Mouse (Mus musculus) c-Kit-negative CD71-positive TER-119-positive erythroid progenitor cells, embryonic 14.5 days (primary cell): ENCODE data around the gene March10.

Source experiments
- DNase-seq: peaks from one replicate; pipeline ENCODE4 v3.0.0-alpha.2; 2013; ENCODE audit warnings: low read depth, low spot score

Gene March10

GRCm38 (mm10) chr11:105312972-105313632 is 143.4 kb downstream of the March10 start:
- DNase-seq, result no peak

DNA sequence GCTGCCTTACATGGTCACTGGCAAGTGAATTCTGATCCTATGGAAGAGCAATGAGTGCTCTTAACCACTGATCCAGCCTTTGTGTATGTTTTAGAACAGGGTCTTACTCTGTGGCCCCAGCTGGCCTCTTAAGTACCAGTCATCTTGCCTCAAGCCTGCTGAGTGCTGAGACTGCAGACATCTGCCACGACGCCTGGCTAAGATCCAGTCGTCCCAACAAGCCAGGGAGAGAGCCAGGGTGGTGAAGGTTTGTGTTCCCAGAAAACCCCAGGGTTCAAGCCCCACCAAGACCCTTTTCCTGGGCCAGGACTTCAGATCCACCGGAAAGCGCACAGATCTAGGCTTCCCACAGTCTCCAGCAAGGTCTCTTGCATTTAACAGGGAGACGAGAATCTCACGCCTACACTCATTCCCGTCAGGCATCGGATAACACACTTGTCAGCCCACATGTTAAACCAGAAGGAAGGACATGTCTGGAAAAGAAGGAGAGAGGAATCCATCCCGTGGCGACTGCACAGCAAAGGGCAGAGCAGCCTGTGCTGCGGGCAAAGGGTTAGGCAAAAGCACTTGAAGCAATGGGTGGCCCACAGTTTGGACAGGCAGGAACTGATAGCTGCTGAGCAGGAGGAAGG is 144.1 kb downstream of the March10 start:
- no peak for DNase-seq

- DNase-seq, result no peak
Observed at GRCm38 (mm10) chr11:105311291-105311975, 145.1 kb downstream of the March10 start.
